Mouse (Mus musculus): ENCODE measurements around the gene Mri1. TPM values are rescaled to one million over a fixed set of nuclear protein-coding genes. Genes with fewer than 3 reads are reported as not detected.

Gene Mri1
- polyA plus RNA-seq, 1 experiment from 2014 or later: 41.1 TPM

DNA sequence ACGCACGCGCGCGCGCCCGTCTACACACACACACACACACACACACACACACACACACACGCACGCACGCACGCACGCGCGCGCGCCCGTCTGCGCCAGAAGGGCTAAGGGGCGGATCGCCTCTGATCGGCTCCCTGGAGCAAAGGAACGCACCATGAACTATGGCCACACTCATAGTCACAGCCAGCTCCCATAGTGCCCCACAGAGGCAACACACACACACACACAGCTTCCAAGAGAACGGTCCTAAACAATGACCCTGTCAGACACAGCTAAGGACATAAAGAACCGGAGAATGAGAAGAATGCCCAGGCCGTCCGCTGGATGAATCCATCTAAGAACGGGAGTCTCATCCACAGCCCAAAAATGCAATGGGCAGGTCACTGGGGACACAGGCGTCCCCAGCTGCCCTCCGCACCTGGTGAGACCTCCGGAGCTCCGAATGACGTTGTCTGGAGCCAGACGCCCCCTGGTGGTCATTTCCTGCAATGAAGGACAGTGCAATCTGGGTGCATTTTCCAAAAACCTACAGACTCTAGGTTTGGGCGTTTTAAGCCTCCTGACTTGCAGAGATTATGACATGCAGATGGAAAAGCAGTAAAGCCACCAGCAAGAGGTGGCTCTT, 46.8 kb downstream of the Mri1 start:
- ATAC-seq: no peak
- Histone ChIP-seq H3K4me1 (ENCODE audit: control insufficient read depth, insufficient read depth, low read length) (peaks cover 10% of the 10 kb centered on the region), H3K9me3 (replicated peaks; ENCODE audit: control insufficient read depth, low read length, poor library complexity, severe bottlenecking) (no peaks in the 10 kb centered on the region), H3K27me3 (ENCODE audit: control insufficient read depth, insufficient read depth, low read depth, low read length) (no peaks in the 10 kb centered on the region), H3K4me3 (ENCODE audit: low read depth, low read length) (no peak overlapping the region), H3K4me2 (ENCODE audit: low read length) (peak overlapping the region; percentile 17; the same call in 1 of the 2 replicates), H3K27ac (ENCODE audit: low read length) (no peak overlapping the region), H3K36me3 (ENCODE audit: control insufficient read depth, insufficient read depth, low read length) (peaks cover 24% of the 10 kb centered on the region), H3K9ac (ENCODE audit: low read depth, low read length) (no peak overlapping the region)
- 55% methylated on average over 33 of the region's 34 CpGs for WGBS

GRCm38 (mm10) chr8:84208381-84209380, 48.4 kb downstream of the Mri1 start:
- ATAC-seq: no peak
- 36% methylated on average over 17 of the region's 17 CpGs for WGBS
- Histone ChIP-seq H3K27me3 (ENCODE audit: control insufficient read depth, insufficient read depth, low read depth, low read length) (no peaks in the 10 kb centered on the region), H3K4me2 (ENCODE audit: low read length) (no peak overlapping the region), H3K9ac (ENCODE audit: low read depth, low read length) (peak overlapping the region; percentile 25; the same call in 1 of the 2 replicates), H3K9me3 (replicated peaks; ENCODE audit: control insufficient read depth, low read length, poor library complexity, severe bottlenecking) (no peaks in the 10 kb centered on the region), H3K36me3 (ENCODE audit: control insufficient read depth, insufficient read depth, low read length) (peaks cover 20% of the 10 kb centered on the region), H3K4me1 (ENCODE audit: control insufficient read depth, insufficient read depth, low read length) (peaks cover 10% of the 10 kb centered on the region), H3K27ac (ENCODE audit: low read length) (0 out of 2 replicates have a peak overlapping the region, but pooled peaks have one; percentile 50), H3K4me3 (ENCODE audit: low read depth, low read length) (no peak overlapping the region)

DNA sequence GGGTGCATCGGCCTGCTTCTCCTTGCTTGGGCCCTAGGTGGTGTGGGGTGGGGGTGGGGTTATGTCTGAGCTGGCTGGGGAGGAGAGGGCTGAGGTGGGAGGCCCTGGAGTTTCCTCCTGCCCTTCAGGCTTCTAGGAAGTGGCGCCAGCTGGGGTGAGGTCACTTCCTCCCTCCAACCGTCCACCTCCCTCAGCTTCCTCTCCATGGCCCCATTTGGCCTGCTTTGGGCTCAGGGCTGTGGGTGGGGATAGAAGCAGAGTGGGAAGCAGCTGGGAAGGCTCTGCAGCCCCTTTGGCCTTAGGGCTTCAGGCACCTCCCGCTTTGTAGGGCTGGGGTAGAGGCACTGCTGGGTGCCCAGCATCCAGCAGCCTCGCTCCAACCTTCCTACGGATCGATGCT, 49.3 kb downstream of the Mri1 start:
- no peaks in the 10 kb centered on the region for H3K9me3 ChIP-seq (replicated peaks; ENCODE audit: control insufficient read depth, low read length, poor library complexity, severe bottlenecking)
- H3K4me3 ChIP-seq (ENCODE audit: low read depth, low read length): no peak overlapping the region
- no peaks in the 10 kb centered on the region for H3K27me3 ChIP-seq (ENCODE audit: control insufficient read depth, insufficient read depth, low read depth, low read length)
- no peak for ATAC-seq
- peaks cover 14% of the 10 kb centered on the region for H3K4me1 ChIP-seq (ENCODE audit: control insufficient read depth, insufficient read depth, low read length)
- H3K9ac ChIP-seq (ENCODE audit: low read depth, low read length): no peak overlapping the region; the same call in 1 of the 2 replicates
- H3K27ac ChIP-seq (ENCODE audit: low read length): peak overlapping the region; percentile 50; the same call in 1 of the 2 replicates
- H3K4me2 ChIP-seq (ENCODE audit: low read length): no peak overlapping the region
- 66% methylated on average over 7 of the region's 7 CpGs for WGBS
- peaks cover 18% of the 10 kb centered on the region for H3K36me3 ChIP-seq (ENCODE audit: control insufficient read depth, insufficient read depth, low read length)

- Histone ChIP-seq H3K4me1 (ENCODE audit: control insufficient read depth, insufficient read depth, low read length) (peaks cover 14% of the 10 kb centered on the region), H3K4me2 (ENCODE audit: low read length) (no peak overlapping the region), H3K27ac (ENCODE audit: low read length) (no peak overlapping the region), H3K9ac (ENCODE audit: low read depth, low read length) (no peak overlapping the region), H3K27me3 (ENCODE audit: control insufficient read depth, insufficient read depth, low read depth, low read length) (0 out of 2 replicates have a peak, but pooled peaks cover 2% of the 10 kb centered on the region), H3K9me3 (replicated peaks; ENCODE audit: control insufficient read depth, low read length, poor library complexity, severe bottlenecking) (no peaks in the 10 kb centered on the region), H3K4me3 (ENCODE audit: low read depth, low read length) (no peak overlapping the region), H3K36me3 (ENCODE audit: control insufficient read depth, insufficient read depth, low read length) (peaks cover 8% of the 10 kb centered on the region)
- no peak for ATAC-seq
- WGBS: 82% methylated on average over 3 of the region's 3 CpGs
These were observed 50.5 kb downstream of the Mri1 start for GRCm38 (mm10) chr8:84206666-84207065.

DNA sequence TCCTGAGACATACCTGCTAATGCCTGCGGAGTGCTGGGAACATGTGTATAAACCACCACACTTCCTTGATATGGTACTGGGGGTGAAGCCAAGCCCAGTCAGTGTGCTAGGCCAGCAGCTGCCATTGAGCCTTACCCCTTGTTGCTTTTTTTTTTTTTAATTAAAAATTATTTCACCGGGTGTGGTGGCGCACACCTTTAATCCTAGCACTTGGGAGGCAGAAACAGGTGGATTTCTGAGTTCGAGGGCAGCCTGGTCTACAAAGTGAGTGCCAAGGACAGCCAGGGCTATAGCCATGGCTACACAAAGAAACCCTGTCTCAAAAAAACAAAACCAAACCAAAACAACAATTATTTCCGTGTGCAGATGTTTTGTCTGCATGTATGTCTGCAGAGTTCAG, 52.1 kb downstream of the Mri1 start:
- Histone ChIP-seq H3K4me3 (ENCODE audit: low read depth, low read length) (no peak overlapping the region), H3K9me3 (replicated peaks; ENCODE audit: control insufficient read depth, low read length, poor library complexity, severe bottlenecking) (no peaks in the 10 kb centered on the region), H3K4me2 (ENCODE audit: low read length) (no peak overlapping the region), H3K27me3 (ENCODE audit: control insufficient read depth, insufficient read depth, low read depth, low read length) (peaks cover 11% of the 10 kb centered on the region; the same call in 1 of the 2 replicates), H3K9ac (ENCODE audit: low read depth, low read length) (no peak overlapping the region), H3K4me1 (ENCODE audit: control insufficient read depth, insufficient read depth, low read length) (peaks cover 21% of the 10 kb centered on the region), H3K36me3 (ENCODE audit: control insufficient read depth, insufficient read depth, low read length) (no peaks in the 10 kb centered on the region; the same call in 1 of the 2 replicates), H3K27ac (ENCODE audit: low read length) (no peak overlapping the region)
- WGBS: 94% methylated on average over 5 of the region's 5 CpGs
- ATAC-seq: no peak

- 59% methylated on average over 13 of the region's 13 CpGs for WGBS
- H3K27me3 ChIP-seq (ENCODE audit: control insufficient read depth, insufficient read depth, low read depth, low read length): peaks cover 11% of the 10 kb centered on the region; the same call in 1 of the 2 replicates
- H3K4me2 ChIP-seq (ENCODE audit: low read length): peak overlapping the region; percentile 65
- no peaks in the 10 kb centered on the region for H3K9me3 ChIP-seq (replicated peaks; ENCODE audit: control insufficient read depth, low read length, poor library complexity, severe bottlenecking)
- no peaks in the 10 kb centered on the region for H3K36me3 ChIP-seq (ENCODE audit: control insufficient read depth, insufficient read depth, low read length)
- H3K27ac ChIP-seq (ENCODE audit: low read length): peak overlapping the region; percentile 60
- ATAC-seq: no peak
- H3K4me3 ChIP-seq (ENCODE audit: low read depth, low read length): peak overlapping the region; percentile 36
- H3K9ac ChIP-seq (ENCODE audit: low read depth, low read length): peak overlapping the region; percentile 67; the same call in 1 of the 2 replicates
- H3K4me1 ChIP-seq (ENCODE audit: control insufficient read depth, insufficient read depth, low read length): peaks cover 20% of the 10 kb centered on the region
These were observed 53.0 kb downstream of the Mri1 start for GRCm38 (mm10) chr8:84203975-84204772.

DNA sequence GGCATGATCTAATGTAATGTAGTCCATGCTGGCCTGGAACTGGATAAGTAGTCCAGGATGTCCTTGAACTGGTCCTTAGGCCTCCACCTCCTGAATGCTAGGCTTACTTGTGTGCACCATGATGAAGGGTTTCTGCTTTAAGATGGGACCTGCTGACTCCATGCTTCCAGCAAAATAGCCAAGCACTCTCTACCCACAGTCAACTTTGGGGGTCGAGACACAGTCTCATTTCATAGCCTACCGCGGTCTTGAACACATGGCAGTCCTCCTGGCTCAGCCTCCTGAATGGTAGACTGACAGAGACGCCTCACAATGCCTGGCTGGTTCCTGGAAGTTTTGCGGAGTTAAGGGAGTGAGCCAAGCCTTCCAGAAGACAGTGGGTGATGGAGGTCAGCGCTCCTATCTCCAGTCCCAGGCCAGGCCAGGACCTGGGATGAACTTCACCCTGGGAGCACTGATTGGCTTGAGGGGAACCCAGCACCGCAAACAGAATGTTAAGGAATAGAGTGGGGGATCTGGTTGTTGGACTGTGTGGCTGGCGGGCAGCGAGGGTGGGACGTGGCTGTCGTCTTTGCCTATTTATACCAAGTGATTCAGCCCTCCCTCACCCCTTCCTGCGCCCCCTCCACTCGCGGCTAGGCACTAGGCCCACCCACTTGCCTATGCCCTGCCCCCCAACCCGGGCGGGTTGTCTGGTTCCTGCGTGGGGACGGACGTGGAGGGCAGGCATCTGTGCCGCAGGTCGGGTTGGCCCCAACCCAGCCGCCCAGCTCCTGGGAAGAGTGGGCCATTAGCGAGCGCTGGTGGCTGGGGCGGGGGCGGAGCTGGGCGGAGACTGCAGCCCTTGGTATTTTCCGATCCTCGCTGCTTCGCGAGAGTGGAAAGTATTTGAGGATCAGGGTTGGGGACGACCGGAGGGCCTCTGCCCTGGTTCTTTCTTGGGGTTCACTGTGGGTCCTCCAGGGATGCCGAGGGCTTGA, 53.9 kb downstream of the Mri1 start:
- Histone ChIP-seq H3K4me3 (ENCODE audit: low read depth, low read length) (peak overlapping the region; percentile 36), H3K27me3 (ENCODE audit: control insufficient read depth, insufficient read depth, low read depth, low read length) (peaks cover 11% of the 10 kb centered on the region; the same call in 1 of the 2 replicates), H3K9me3 (replicated peaks; ENCODE audit: control insufficient read depth, low read length, poor library complexity, severe bottlenecking) (no peaks in the 10 kb centered on the region), H3K4me1 (ENCODE audit: control insufficient read depth, insufficient read depth, low read length) (peaks cover 16% of the 10 kb centered on the region), H3K27ac (ENCODE audit: low read length) (peak overlapping the region; percentile 60), H3K36me3 (ENCODE audit: control insufficient read depth, insufficient read depth, low read length) (no peaks in the 10 kb centered on the region), H3K9ac (ENCODE audit: low read depth, low read length) (peak overlapping the region; percentile 67), H3K4me2 (ENCODE audit: low read length) (peak overlapping the region; percentile 65)
- peak; percentile 38; the same call in 1 of the 2 replicates for ATAC-seq
- 12% methylated on average over 34 of the region's 34 CpGs for WGBS

All from midbrain, embryonic 16.5 days (tissue).